Mouse (Mus musculus) embryonic facial prominence, embryonic 11.5 days (tissue): ENCODE data around the gene Btbd1. TPM values are rescaled to one million over a fixed set of nuclear protein-coding genes. Genes with fewer than 3 reads are reported as not detected.
"Not testable (repeated sequence)": the region's sequence is repeated elsewhere in the genome, so short reads cannot be mapped to it uniquely, and the experiment has no call there.

ENCODE experiments used
- ATAC-seq: fragments of 200-750 bp; cut with Nextera tagmentation; replicated peaks from 2 replicates; pipeline ENCODE4 v1.8.0; 2017; ENCODE audit warnings: low read depth; ENCODE audit not compliant: insufficient number of reproducible peaks, low FRiP score, low TSS enrichment
- DNase-seq: peaks from one replicate; pipeline ENCODE4 v3.0.0-alpha.2; 2015; ENCODE audit warnings: low spot score
- H3K27ac ChIP-seq: fragments of 300-500 bp; sonication (generic); replicated peaks from 2 replicates; pipeline ENCODE4 v1.5.1; 2014; ENCODE audit warnings: mild to moderate bottlenecking, low read depth, low read length, control low read depth
- H3K27me3 ChIP-seq: fragments of 300-500 bp; sonication (generic); 2 replicates; pipeline ENCODE4 v1.6.1; 2014; ENCODE audit warnings: mild to moderate bottlenecking, low read length, moderate library complexity, mixed read lengths; ENCODE audit not compliant: control insufficient read depth, insufficient read depth
- H3K36me3 ChIP-seq: fragments of 300-500 bp; sonication (generic); replicated peaks from 2 replicates; pipeline ENCODE4 v1.6.1; 2014; ENCODE audit warnings: low read depth, mild to moderate bottlenecking, low read length, moderate library complexity, mixed read lengths; ENCODE audit not compliant: control insufficient read depth, insufficient read depth
- H3K4me1 ChIP-seq: fragments of 300-500 bp; sonication (generic); 2 replicates; pipeline ENCODE4 v1.6.1; 2014; ENCODE audit warnings: low read length, mixed read lengths; ENCODE audit not compliant: control insufficient read depth, insufficient read depth
- H3K4me2 ChIP-seq: fragments of 300-500 bp; sonication (generic); 2 replicates; pipeline ENCODE4 v1.6.1; 2014; ENCODE audit warnings: low read depth, mild to moderate bottlenecking, control low read depth, low read length, moderate library complexity
- H3K4me3 ChIP-seq: fragments of 300-500 bp; sonication (generic); 2 replicates; pipeline ENCODE4 v1.5.1; 2014; ENCODE audit warnings: low read depth, low read length, control low read depth
- H3K9ac ChIP-seq: fragments of 300-500 bp; sonication (generic); replicated peaks from 2 replicates; pipeline ENCODE4 v1.6.1; 2014; ENCODE audit warnings: mild to moderate bottlenecking, control low read depth, low read length
- H3K9me3 ChIP-seq: fragments of 300-500 bp; sonication (generic); replicated peaks from 2 replicates; pipeline ENCODE4 v1.6.1; 2016; ENCODE audit warnings: mild to moderate bottlenecking, low read length, inconsistent platforms, mixed read lengths; ENCODE audit not compliant: control insufficient read depth
- WGBS: fragments of 180-500 bp; shearing (Covaris S2); extraction: QIAGEN DNeasy Blood & Tissue Kit; methylation state at CpG from one replicate; pipeline ENCODE4 v1.1.7; 2014; 5-methylcytosine and 5-hydroxymethylcytosine counted together
- polyA plus RNA-seq: library from polyadenylated mRNA; unstranded; fragments of >200 nt; fragmentation: Nextera tagmentation; extraction: Ambion mirVana; gene quantifications from 2 replicates; pipeline ENCODE4 v1.2.1, GENCODE M21; 2014

The Btbd1 gene
- polyA plus RNA-seq, 1 experiment from 2014 or later, result 92.4 TPM

- no peaks in the 10 kb centered on the region for H3K36me3 ChIP-seq
- H3K9me3 ChIP-seq, result no peaks in the 10 kb centered on the region
- no peak overlapping the region for H3K4me2 ChIP-seq
- no peaks in the 10 kb centered on the region for H3K27me3 ChIP-seq
- no peak for ATAC-seq
- WGBS, result 84% methylated on average over 6 of the region's 6 CpGs
- no peak overlapping the region for H3K27ac ChIP-seq
- H3K9ac ChIP-seq, result no peak overlapping the region
- no peak overlapping the region for H3K4me3 ChIP-seq
- no peak for DNase-seq
- H3K4me1 ChIP-seq, result no peaks in the 10 kb centered on the region
Observed at GRCm38 (mm10) chr7:81841439-81841838, 12.2 kb upstream of the Btbd1 start.

GRCm38 (mm10) chr7:81840661-81841181 is 11.5 kb upstream of the Btbd1 start:
- Histone ChIP-seq H3K9me3 (no peaks in the 10 kb centered on the region), H3K4me2 (no peak overlapping the region), H3K27ac (no peak overlapping the region), H3K4me3 (no peak overlapping the region), H3K9ac (no peak overlapping the region), H3K36me3 (no peaks in the 10 kb centered on the region), H3K27me3 (no peaks in the 10 kb centered on the region), H3K4me1 (no peaks in the 10 kb centered on the region)
- 62% methylated on average over 7 of the region's 7 CpGs for WGBS
- no peak for DNase-seq
- ATAC-seq, result no peak

- no peak overlapping the region for H3K9ac ChIP-seq
- no peak overlapping the region for H3K4me2 ChIP-seq
- DNase-seq (no peak), ATAC-seq (no peak)
- H3K4me1 ChIP-seq, result no peaks in the 10 kb centered on the region
- H3K9me3 ChIP-seq, result no peaks in the 10 kb centered on the region
- 71% methylated on average over 6 of the region's 6 CpGs for WGBS
- no peaks in the 10 kb centered on the region for H3K36me3 ChIP-seq
- no peak overlapping the region for H3K4me3 ChIP-seq
- no peaks in the 10 kb centered on the region for H3K27me3 ChIP-seq
- no peak overlapping the region for H3K27ac ChIP-seq
Observed at GRCm38 (mm10) chr7:81839746-81840145, 10.5 kb upstream of the Btbd1 start.

GRCm38 (mm10) chr7:81837771-81838170 is 8.5 kb upstream of the Btbd1 start:
- not testable (repeated sequence) for H3K27ac ChIP-seq, H3K36me3 ChIP-seq, H3K4me1 ChIP-seq, DNase-seq, H3K27me3 ChIP-seq, H3K9ac ChIP-seq, H3K4me3 ChIP-seq, ATAC-seq, H3K4me2 ChIP-seq, H3K9me3 ChIP-seq
- 83% methylated on average over 5 of the region's 5 CpGs for WGBS

- ATAC-seq (no peak), DNase-seq (no peak)
- Histone ChIP-seq H3K4me2 (no peak overlapping the region), H3K27me3 (no peaks in the 10 kb centered on the region), H3K9me3 (no peaks in the 10 kb centered on the region), H3K36me3 (no peaks in the 10 kb centered on the region), H3K4me3 (no peak overlapping the region), H3K27ac (no peak overlapping the region), H3K9ac (no peak overlapping the region), H3K4me1 (no peaks in the 10 kb centered on the region)
- WGBS, result 75% methylated on average over 5 of the region's 5 CpGs
Observed at GRCm38 (mm10) chr7:81835430-81835829, 6.2 kb upstream of the Btbd1 start.

GRCm38 (mm10) chr7:81834847-81835246 is 5.6 kb upstream of the Btbd1 start:
- H3K9me3 ChIP-seq, result no peaks in the 10 kb centered on the region
- no peaks in the 10 kb centered on the region for H3K27me3 ChIP-seq
- no peaks in the 10 kb centered on the region for H3K4me1 ChIP-seq
- no peak overlapping the region for H3K4me2 ChIP-seq
- no peak overlapping the region for H3K9ac ChIP-seq
- H3K4me3 ChIP-seq, result no peak overlapping the region
- no peak for DNase-seq
- no peak for ATAC-seq
- H3K27ac ChIP-seq, result no peak overlapping the region
- no peaks in the 10 kb centered on the region for H3K36me3 ChIP-seq

- DNase-seq, result peak; percentile 36
- peak; percentile 70 for ATAC-seq
- Histone ChIP-seq H3K36me3 (no peaks in the 10 kb centered on the region), H3K9ac (peak overlapping the region; percentile 87), H3K27ac (peak overlapping the region; percentile 87), H3K4me1 (peaks cover 2% of the 10 kb centered on the region; the same call in 1 of the 2 replicates), H3K9me3 (no peaks in the 10 kb centered on the region), H3K4me3 (peak overlapping the region; percentile 81), H3K4me2 (peak overlapping the region; percentile 79), H3K27me3 (no peaks in the 10 kb centered on the region)
- WGBS, result 0% methylated on average over 64 of the region's 91 CpGs
Observed at GRCm38 (mm10) chr7:81828681-81829378, 401 bp downstream of the Btbd1 start.

- Histone ChIP-seq H3K4me1 (peaks cover 2% of the 10 kb centered on the region; the same call in 1 of the 2 replicates), H3K4me2 (peak overlapping the region; percentile 79), H3K27me3 (no peaks in the 10 kb centered on the region), H3K4me3 (peak overlapping the region; percentile 81), H3K9ac (peak overlapping the region; percentile 87), H3K27ac (peak overlapping the region; percentile 87), H3K9me3 (no peaks in the 10 kb centered on the region), H3K36me3 (no peaks in the 10 kb centered on the region)
- ATAC-seq, result no peak
- DNase-seq, result no peak
- 30% methylated on average over 17 of the region's 17 CpGs for WGBS
Observed at GRCm38 (mm10) chr7:81827806-81828667, 1.2 kb downstream of the Btbd1 start.
